Mouse (Mus musculus): Measurements from ENCODE around the gene Mical3.
"Not testable (repeated sequence)": the region's sequence is repeated elsewhere in the genome, so short reads cannot be mapped to it uniquely, and the experiment has no call there.

Gene Mical3

GRCm38 (mm10) chr6:120954241-120954640 is 176.6 kb downstream of the Mical3 start:
- no peak for DNase-seq

- DNase-seq = no peak
Observed at GRCm38 (mm10) chr6:120952475-120952874, 178.3 kb downstream of the Mical3 start.

GRCm38 (mm10) chr6:120951311-120951710 is 179.5 kb downstream of the Mical3 start:
- no peak for DNase-seq

GRCm38 (mm10) chr6:120945510-120945909 is 185.3 kb downstream of the Mical3 start:
- no peak for DNase-seq

- DNase-seq = no peak
Observed at GRCm38 (mm10) chr6:120943964-120944363, 186.8 kb downstream of the Mical3 start.

- DNase-seq = no peak
Observed at GRCm38 (mm10) chr6:120943551-120943950, 187.2 kb downstream of the Mical3 start.

- no peak for DNase-seq
Observed at GRCm38 (mm10) chr6:120943079-120943478, 187.7 kb downstream of the Mical3 start.

GRCm38 (mm10) chr6:120941575-120941974 is 189.2 kb downstream of the Mical3 start:
- no peak for DNase-seq

GRCm38 (mm10) chr6:120941084-120941481 is 189.7 kb downstream of the Mical3 start:
- DNase-seq = no peak

GRCm38 (mm10) chr6:120940446-120941083 is 190.2 kb downstream of the Mical3 start:
- no peak for DNase-seq

- no peak for DNase-seq
Observed at GRCm38 (mm10) chr6:120939783-120940182, 191.0 kb downstream of the Mical3 start.

- no peak for DNase-seq
Observed at GRCm38 (mm10) chr6:120938763-120939450, 191.9 kb downstream of the Mical3 start.

- no peak for DNase-seq
Observed at GRCm38 (mm10) chr6:120937999-120938608, 192.7 kb downstream of the Mical3 start.

GRCm38 (mm10) chr6:120937104-120937617 is 193.6 kb downstream of the Mical3 start:
- no peak for DNase-seq

- no peak for DNase-seq
Observed at GRCm38 (mm10) chr6:120934176-120934575, 196.6 kb downstream of the Mical3 start.

GRCm38 (mm10) chr6:120933670-120934069 is 197.1 kb downstream of the Mical3 start:
- DNase-seq = no peak

GRCm38 (mm10) chr6:120932597-120932996 is 198.2 kb downstream of the Mical3 start:
- DNase-seq = no peak

GRCm38 (mm10) chr6:120930450-120931306 is 200.1 kb downstream of the Mical3 start:
- no peak for DNase-seq

GRCm38 (mm10) chr6:120929421-120929820 is 201.4 kb downstream of the Mical3 start:
- DNase-seq = no peak

GRCm38 (mm10) chr6:120927765-120928164 is 203.0 kb downstream of the Mical3 start:
- no peak for DNase-seq

- no peak for DNase-seq
Observed at GRCm38 (mm10) chr6:120926880-120927279, 203.9 kb downstream of the Mical3 start.

- not testable (repeated sequence) for DNase-seq
Observed at GRCm38 (mm10) chr6:120924791-120925321, 205.9 kb downstream of the Mical3 start.

GRCm38 (mm10) chr6:120917975-120918374 is 212.8 kb downstream of the Mical3 start:
- DNase-seq = no peak

Data from embryo, embryonic 11 days (tissue).